Comparison of ENCODE assay signal across 7 mouse cellular contexts in genomic region chr2:122739023-122739422, GRCm38 (mm10). TPM values are rescaled to one million over a fixed set of nuclear protein-coding genes. Genes with fewer than 3 reads are reported as not detected.
A peak's percentile ranks its signal among the peaks of the same experiment; 100 is the strongest.
DNase-seq lines count a peak whose midpoint lies in the region; ATAC-seq and TF ChIP-seq lines count a peak whose summit lies in the region.

No protein-coding gene starts in this region.

- no peak for TF ChIP-seq POLR2A in small intestine, adult 2 months (IDR thresholded peaks at IDR 0.05; ENCODE audit: low read depth, low read length)

- no peak for DNase-seq in lung, postnatal 0 days (ENCODE audit: low spot score)
- DNase-seq in lung, postnatal 4 days, result no peak
- DNase-seq in gastrocnemius, adult 18-20 months (ENCODE audit: low spot score), result no peak
- DNase-seq in frontal cortex, postnatal 25 days (ENCODE audit: low spot score in 2 of 2), result no peak

- 0 out of 2 replicates have a peak, but pooled peaks cover 9% of the 10 kb centered on the region for H3K36me3 ChIP-seq in lung, postnatal 0 days (ENCODE audit: insufficient read depth, low read length)
- H3K36me3 ChIP-seq in embryonic facial prominence, embryonic 12.5 days, result 0 out of 2 replicates have a peak, but pooled peaks cover 4% of the 10 kb centered on the region
- no peaks in the 10 kb centered on the region for H3K36me3 ChIP-seq in intestine, embryonic 16.5 days (ENCODE audit: control insufficient read depth, insufficient read depth, low read length)
- peaks cover 9% of the 10 kb centered on the region; the same call in 1 of the 2 replicates for H3K36me3 ChIP-seq in small intestine, adult 2 months (ENCODE audit: control insufficient read depth, insufficient read depth, low read length)

- no peak overlapping the region; the same call in 1 of the 2 replicates for H3K27ac ChIP-seq in lung, postnatal 0 days (ENCODE audit: low read length)
- H3K27ac ChIP-seq in embryonic facial prominence, embryonic 12.5 days, result peak overlapping the region; percentile 93; the same call in 1 of the 2 replicates
- H3K27ac ChIP-seq in intestine, embryonic 16.5 days (ENCODE audit: low read length), result peak overlapping the region; percentile 94; the same call in 1 of the 2 replicates
- peak overlapping the region; percentile 76 for H3K27ac ChIP-seq in small intestine, adult 2 months (ENCODE audit: insufficient read depth, low read depth, low read length)

- no peak for TF ChIP-seq EP300 in lung, postnatal 0 days (IDR thresholded peaks at IDR 0.05)

- peak overlapping the region; percentile 88 for H3K4me2 ChIP-seq in lung, postnatal 0 days (replicated peaks; ENCODE audit: low read depth, low read length)
- peak overlapping the region; percentile 71 for H3K4me2 ChIP-seq in embryonic facial prominence, embryonic 12.5 days (replicated peaks)
- peak overlapping the region; percentile 78 for H3K4me2 ChIP-seq in intestine, embryonic 16.5 days (ENCODE audit: low read depth, low read length)

- no peaks in the 10 kb centered on the region for H3K27me3 ChIP-seq in lung, postnatal 0 days (replicated peaks; ENCODE audit: insufficient read depth, low read length)
- H3K27me3 ChIP-seq in embryonic facial prominence, embryonic 12.5 days, result peaks cover 6% of the 10 kb centered on the region; the same call in 1 of the 2 replicates
- H3K27me3 ChIP-seq in intestine, embryonic 16.5 days (replicated peaks; ENCODE audit: control insufficient read depth, insufficient read depth, low read length), result no peaks in the 10 kb centered on the region
- H3K27me3 ChIP-seq in small intestine, adult 2 months (ENCODE audit: control insufficient read depth, insufficient read depth, low read length), result no peaks in the 10 kb centered on the region

- ATAC-seq in lung, postnatal 0 days, result no peak
- no peak for ATAC-seq in embryonic facial prominence, embryonic 12.5 days (ENCODE audit: insufficient number of reproducible peaks, insufficient read depth, low FRiP score, low TSS enrichment)
- no peak for ATAC-seq in intestine, embryonic 16.5 days

- H3K4me1 ChIP-seq in lung, postnatal 0 days (ENCODE audit: insufficient read depth, low read depth, low read length), result no peaks in the 10 kb centered on the region
- H3K4me1 ChIP-seq in embryonic facial prominence, embryonic 12.5 days, result peaks cover 10% of the 10 kb centered on the region
- peaks cover 12% of the 10 kb centered on the region for H3K4me1 ChIP-seq in intestine, embryonic 16.5 days (ENCODE audit: control insufficient read depth, insufficient read depth, low read length)
- peaks cover 2% of the 10 kb centered on the region; the same call in 1 of the 2 replicates for H3K4me1 ChIP-seq in small intestine, adult 2 months (ENCODE audit: control insufficient read depth, insufficient read depth, insufficient read length, low read length)

- WGBS in lung, postnatal 0 days, result 25% methylated on average over 7 of the region's 7 CpGs
- WGBS in embryonic facial prominence, embryonic 12.5 days, result 33% methylated on average over 7 of the region's 7 CpGs
- 20% methylated on average over 7 of the region's 7 CpGs for WGBS in intestine, embryonic 16.5 days
- WGBS in small intestine, adult 2 months, result 12% methylated on average over 7 of the region's 7 CpGs

- peak overlapping the region; percentile 99 for H3K9ac ChIP-seq in lung, postnatal 0 days (replicated peaks; ENCODE audit: low read depth)
- peak overlapping the region; percentile 89 for H3K9ac ChIP-seq in embryonic facial prominence, embryonic 12.5 days
- H3K9ac ChIP-seq in intestine, embryonic 16.5 days (ENCODE audit: low read depth, low read length), result peak overlapping the region; percentile 97

- no peak for TF ChIP-seq CTCF in lung, postnatal 0 days (IDR thresholded peaks at IDR 0.05)
- TF ChIP-seq CTCF in small intestine, adult 2 months (IDR thresholded peaks at IDR 0.05; ENCODE audit: extremely low read depth, insufficient read length, insufficient replicate concordance, low read depth, low read length), result no peak

- H3K4me3 ChIP-seq in lung, postnatal 0 days (ENCODE audit: low read depth, low read length), result peak overlapping the region; percentile 92
- H3K4me3 ChIP-seq in embryonic facial prominence, embryonic 12.5 days, result peak overlapping the region; percentile 80
- H3K4me3 ChIP-seq in intestine, embryonic 16.5 days (ENCODE audit: low read length), result peak overlapping the region; percentile 89
- peak overlapping the region; percentile 82 for H3K4me3 ChIP-seq in small intestine, adult 2 months (ENCODE audit: low read depth, low read length)

- no peaks in the 10 kb centered on the region for H3K9me3 ChIP-seq in lung, postnatal 0 days (ENCODE audit: low read length)
- H3K9me3 ChIP-seq in embryonic facial prominence, embryonic 12.5 days, result no peaks in the 10 kb centered on the region
- no peaks in the 10 kb centered on the region for H3K9me3 ChIP-seq in intestine, embryonic 16.5 days (ENCODE audit: control insufficient read depth, low read length)

RNA-seq across cellular contexts. Expression of gene Bloc1s6, which starts 0.7 kb away (rescaled TPM):
- polyA plus RNA-seq in lung, postnatal 0 days (2015; fragmentation: Nextera tagmentation; extraction: Ambion mirVana), result 29.8 and 30.6 TPM in 2 replicates
- 57.1 and 62.5 TPM in 2 replicates for polyA plus RNA-seq in embryonic facial prominence, embryonic 12.5 days (2016; fragmentation: Nextera tagmentation; extraction: Ambion mirVana)
- polyA plus RNA-seq in intestine, embryonic 16.5 days (2015; fragmentation: Nextera tagmentation; extraction: Ambion mirVana), result 51.9 and 54.4 TPM in 2 replicates
- 33.3 and 41.8 TPM in 2 replicates for polyA plus RNA-seq in small intestine, adult 2 months (2012; rRNA removed)
- 10 to 100 TPM; 17.5 to 20.0 TPM for total RNA-seq in gastrocnemius, adult 18-20 months (2021)

RNA-seq across cellular contexts. Expression of gene Sqor, which starts 26.0 kb away (rescaled TPM):
- polyA plus RNA-seq in lung, postnatal 0 days (2015; fragmentation: Nextera tagmentation; extraction: Ambion mirVana), result 29.2 and 30.5 TPM in 2 replicates
- 3.6 TPM in 2 replicates for polyA plus RNA-seq in embryonic facial prominence, embryonic 12.5 days (2016; fragmentation: Nextera tagmentation; extraction: Ambion mirVana)
- 40.1 and 44.8 TPM in 2 replicates for polyA plus RNA-seq in intestine, embryonic 16.5 days (2015; fragmentation: Nextera tagmentation; extraction: Ambion mirVana)
- polyA plus RNA-seq in small intestine, adult 2 months (2012; rRNA removed), result 28.5 and 56.7 TPM in 2 replicates
- total RNA-seq in gastrocnemius, adult 18-20 months (2021), result 10 to 100 TPM; 39.0 to 42.2 TPM

RNA-seq across cellular contexts. Expression of gene Slc30a4, which starts 36.6 kb away (rescaled TPM):
- polyA plus RNA-seq in lung, postnatal 0 days (2015; fragmentation: Nextera tagmentation; extraction: Ambion mirVana), result 5.0 and 5.8 TPM in 2 replicates
- 11.5 and 12.2 TPM in 2 replicates for polyA plus RNA-seq in embryonic facial prominence, embryonic 12.5 days (2016; fragmentation: Nextera tagmentation; extraction: Ambion mirVana)
- polyA plus RNA-seq in intestine, embryonic 16.5 days (2015; fragmentation: Nextera tagmentation; extraction: Ambion mirVana), result 8.1 and 10.1 TPM in 2 replicates
- polyA plus RNA-seq in small intestine, adult 2 months (2012; rRNA removed), result 3.0 and 8.1 TPM in 2 replicates
- 10 to 100 TPM; 13.2 to 14.3 TPM for total RNA-seq in gastrocnemius, adult 18-20 months (2021)
